ENCODE assay signal across 24 mouse cellular contexts in the genomic region with DNA sequence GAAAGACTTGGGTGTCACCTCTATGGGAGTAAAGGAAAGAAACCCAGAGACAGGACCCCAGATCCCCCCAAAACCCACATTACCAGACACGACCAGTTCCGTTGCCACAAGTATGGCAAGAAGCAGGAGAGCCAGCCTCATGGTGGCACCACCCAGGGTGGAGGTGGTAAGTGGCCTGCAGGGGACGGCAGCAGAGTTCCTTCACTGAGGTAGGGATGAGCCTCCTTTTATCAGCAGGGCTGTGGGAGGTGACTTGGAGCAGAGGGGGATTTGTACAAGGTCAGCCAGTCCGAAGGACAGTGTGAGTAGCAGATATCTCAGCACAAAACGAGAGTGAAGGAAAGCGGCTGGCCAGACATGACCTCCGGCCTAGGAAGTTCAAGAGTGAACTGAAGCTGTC. TPM values are rescaled to one million over a fixed set of nuclear protein-coding genes. Genes with fewer than 3 reads are reported as not detected.
DNase-seq lines count a peak whose midpoint lies in the region; ATAC-seq and TF ChIP-seq lines count a peak whose summit lies in the region.
"Had no signal": no experiment of that assay in that cellular context is flagged by ENCODE, and none has a peak within 500 bp of the region (broad histone marks: within the 10 kb centered on the region; RNA-seq: fewer than 3 reads in every experiment).

Gene Defb19, minus strand, starts transcription at position 206 of the 400 bp plus-strand sequence.

- no peaks in the 10 kb centered on the region for H3K9me3 ChIP-seq in kidney, embryonic 15.5 days (replicated peaks)
- no peaks in the 10 kb centered on the region for H3K9me3 ChIP-seq in lung, postnatal 0 days (ENCODE audit: low read length)
- H3K9me3 ChIP-seq: embryonic facial prominence, embryonic 10.5 days; forebrain, embryonic 13.5 days; heart, embryonic 15.5 days; hindbrain, embryonic 13.5 days had no signal

- H3K4me3 ChIP-seq in kidney, embryonic 15.5 days (replicated peaks): no peak within 1 kb of the TSS
- no peak within 1 kb of the TSS for H3K4me3 ChIP-seq in lung, postnatal 0 days (ENCODE audit: low read depth, low read length)
- H3K4me3 ChIP-seq: embryonic facial prominence, embryonic 10.5 days; forebrain, embryonic 13.5 days; heart, embryonic 15.5 days; hindbrain, embryonic 13.5 days had no signal

- ATAC-seq in kidney, embryonic 15.5 days (replicated peaks; ENCODE audit: low FRiP score): no peak
- ATAC-seq in lung, postnatal 0 days: no peak
- ATAC-seq: forebrain, embryonic 13.5 days; forebrain, postnatal 0 days; hindbrain, postnatal 0 days had no signal

- TF ChIP-seq CTCF in lung, postnatal 0 days (IDR thresholded peaks at IDR 0.05): no peak

- no peak within 1 kb of the TSS for H3K4me2 ChIP-seq in kidney, embryonic 15.5 days
- no peak within 1 kb of the TSS for H3K4me2 ChIP-seq in lung, postnatal 0 days (replicated peaks; ENCODE audit: low read depth, low read length)
- H3K4me2 ChIP-seq: forebrain, embryonic 13.5 days; heart, embryonic 15.5 days; hindbrain, embryonic 13.5 days had no signal

- 0 out of 2 replicates have a peak, but pooled peaks cover 8% of the 10 kb centered on the region for H3K4me1 ChIP-seq in kidney, embryonic 15.5 days
- no peaks in the 10 kb centered on the region for H3K4me1 ChIP-seq in lung, postnatal 0 days (ENCODE audit: insufficient read depth, low read depth, low read length)
- H3K4me1 ChIP-seq: forebrain, embryonic 13.5 days; hindbrain, embryonic 13.5 days had no signal

- TF ChIP-seq EP300 in lung, postnatal 0 days (IDR thresholded peaks at IDR 0.05): no peak

- H3K27me3 ChIP-seq in kidney, embryonic 15.5 days: no peaks in the 10 kb centered on the region
- H3K27me3 ChIP-seq in lung, postnatal 0 days (replicated peaks; ENCODE audit: insufficient read depth, low read length): no peaks in the 10 kb centered on the region
- H3K27me3 ChIP-seq: forebrain, embryonic 13.5 days; heart, embryonic 15.5 days; hindbrain, embryonic 13.5 days had no signal

- H3K9ac ChIP-seq in kidney, embryonic 15.5 days: no peak within 1 kb of the TSS
- H3K9ac ChIP-seq in lung, postnatal 0 days (replicated peaks; ENCODE audit: low read depth): no peak within 1 kb of the TSS
- H3K9ac ChIP-seq: forebrain, embryonic 13.5 days; forebrain, postnatal 0 days; heart, embryonic 15.5 days; hindbrain, embryonic 13.5 days had no signal

- no peaks in the 10 kb centered on the region for H3K36me3 ChIP-seq in kidney, embryonic 15.5 days
- no peaks in the 10 kb centered on the region for H3K36me3 ChIP-seq in lung, postnatal 0 days (ENCODE audit: insufficient read depth, low read length)
- H3K36me3 ChIP-seq: embryonic facial prominence, embryonic 10.5 days; heart, embryonic 15.5 days; hindbrain, embryonic 13.5 days had no signal

- H3K27ac ChIP-seq in kidney, embryonic 15.5 days: no peak within 1 kb of the TSS; the same call in 1 of the 2 replicates
- no peak within 1 kb of the TSS for H3K27ac ChIP-seq in lung, postnatal 0 days (ENCODE audit: low read length)
- H3K27ac ChIP-seq: embryonic facial prominence, embryonic 10.5 days; forebrain, embryonic 13.5 days; heart, embryonic 15.5 days; hindbrain, embryonic 13.5 days; hindbrain, postnatal 0 days had no signal

- WGBS in kidney, embryonic 15.5 days: 43% methylated on average over 7 of the region's 7 CpGs
- WGBS in lung, postnatal 0 days: 58% methylated on average over 7 of the region's 7 CpGs

- intact Hi-C loops in gastrocnemius, postnatal 14 days (cut with DNase I; ENCODE audit: low total_unique reads): no loop called here

- peak; percentile 12 for DNase-seq in adrenal gland, adult 8-10 months
- no peak for DNase-seq in adrenal gland, postnatal 4 days (ENCODE audit: low spot score in 2 of 2)
- peak; percentile 28 for DNase-seq in kidney, adult 9 months
- DNase-seq in ovary, postnatal 36 days (ENCODE audit: low spot score): peak; percentile 41
- DNase-seq in ovary, postnatal 10 days (ENCODE audit: low spot score): no peak
- no peak for DNase-seq in gastrocnemius, postnatal 14 days
- no peak for DNase-seq in lung, postnatal 0 days (ENCODE audit: low spot score)
- DNase-seq: cerebellum, adult 2 months; cerebellum, postnatal 10 days; forebrain, postnatal 0 days; gastrocnemius, postnatal 25 days; heart, adult 11 months; heart, postnatal 14 days had no signal

RNA-seq across cellular contexts. Expression of gene Defb19, which starts in this region (rescaled TPM):
- total RNA-seq in adrenal gland, adult 8-10 months (2022): not detected
- 10 to 100 TPM in 1 of 2 experiments, 1 to 10 TPM in 1; 8.3 to 10.2 TPM for total RNA-seq in adrenal gland, postnatal 4 days (2021)
- 4.4 and 4.8 TPM in 2 replicates for polyA plus RNA-seq in kidney, embryonic 15.5 days (2015; fragmentation: Nextera tagmentation; extraction: Ambion mirVana)
- total RNA-seq in gastrocnemius, postnatal 14 days (2021): not detected
- polyA plus RNA-seq in lung, postnatal 0 days (2015; fragmentation: Nextera tagmentation; extraction: Ambion mirVana): 0.36 TPM in 1 of 2 replicates, not detected in the other
- total RNA-seq: forebrain, postnatal 0 days; gastrocnemius, adult 18-20 months; gastrocnemius, postnatal 25 days; heart, postnatal 14 days; hematopoietic stem cell, adult 5-6 weeks; hindbrain, postnatal 0 days; MEL had no signal
- polyA plus RNA-seq: C2C12; cerebellum, adult 2 months; embryonic facial prominence, embryonic 10.5 days; embryonic facial prominence, embryonic 14.5 days; forebrain, embryonic 13.5 days; forebrain, postnatal 0 days; hindbrain, embryonic 13.5 days; hindbrain, postnatal 0 days had no signal

Comparison
In these comparisons a context has a peak if more than half of its experiments do, and no peak if none do; other contexts are left out.
1. RNA of gene Defb19 (total RNA-seq): 8.3 to 10.2 TPM in adrenal gland, postnatal 4 days; not detected in adrenal gland, adult 8-10 months and not detected in gastrocnemius, postnatal 14 days; every median in the first group is over 4 times any median in the second.
2. DNase-seq: peak in kidney, adult 9 months (single experiment) and ovary, postnatal 36 days (single experiment); none in adrenal gland, postnatal 4 days (0 of 2), ovary, postnatal 10 days (single experiment), gastrocnemius, postnatal 14 days (single experiment) and lung, postnatal 0 days (single experiment).
3. Peak in DNase-seq in adrenal gland, adult 8-10 months; RNA of the gene not detected or under 1 TPM.